Comparison of ENCODE assay signal across 24 mouse cellular contexts in genomic region chr16:30995446-30995845, GRCm38 (mm10).
DNase-seq lines count a peak whose midpoint lies in the region; ATAC-seq lines count a peak whose summit lies in the region.
"Had no signal": no experiment of that assay in that cellular context is flagged by ENCODE, and none has a peak within 500 bp of the region (broad histone marks: within the 10 kb centered on the region; RNA-seq: fewer than 3 reads in every experiment).

No protein-coding gene starts in this region.

- no peak for DNase-seq in hindbrain, embryonic 10.5 days (ENCODE audit: low spot score)
- no peak for DNase-seq in hindbrain, embryonic 14.5 days (ENCODE audit: low spot score)
- peak; percentile 38 for DNase-seq in right cerebral cortex, adult 18-20 months
- DNase-seq in right cerebral cortex, postnatal 36 days (ENCODE audit: low spot score in 2 of 2): no peak
- DNase-seq in T-cell, adult 2 months (ENCODE audit: low spot score): no peak
- no peak for DNase-seq in ovary, postnatal 36 days (ENCODE audit: low spot score)
- DNase-seq: adrenal gland, adult 8-10 months; B cell, adult 2 months; cerebellum, adult 9-10 months; cerebellum, postnatal 36 days; gastrocnemius, postnatal 25 days; heart, postnatal 14 days; kidney, adult 9 months; lung, adult 2 months; lung, postnatal 14 days had no signal

- H3K4me1 ChIP-seq in hindbrain, embryonic 10.5 days (replicated peaks): peaks cover 46% of the 10 kb centered on the region
- H3K4me1 ChIP-seq in hindbrain, embryonic 14.5 days (replicated peaks; ENCODE audit: control insufficient read depth, insufficient read depth, low read length): peaks cover 14% of the 10 kb centered on the region

- WGBS in hindbrain, embryonic 10.5 days: 94% methylated on average over 5 of the region's 5 CpGs
- whole genome bisulfite sequencing in hindbrain, embryonic 14.5 days: 85% methylated on average over 5 of the region's 5 CpGs

- no peak overlapping the region for H3K4me2 ChIP-seq in hindbrain, embryonic 14.5 days (replicated peaks)
- H3K4me2 ChIP-seq: forebrain, embryonic 13.5 days; heart, embryonic 12.5 days; limb, embryonic 13.5 days; liver, embryonic 12.5 days; midbrain, embryonic 11.5 days had no signal

- no peak overlapping the region for H3K4me3 ChIP-seq in hindbrain, embryonic 10.5 days
- H3K4me3 ChIP-seq in hindbrain, embryonic 14.5 days (replicated peaks; ENCODE audit: low read length): no peak overlapping the region
- H3K4me3 ChIP-seq: forebrain, embryonic 13.5 days; heart, embryonic 12.5 days; limb, embryonic 13.5 days; liver, embryonic 12.5 days had no signal

- no peaks in the 10 kb centered on the region for H3K27me3 ChIP-seq in hindbrain, embryonic 10.5 days (ENCODE audit: insufficient read depth, poor library complexity, severe bottlenecking)
- H3K27me3 ChIP-seq in hindbrain, embryonic 14.5 days (ENCODE audit: control insufficient read depth, insufficient read depth, low read length): no peaks in the 10 kb centered on the region
- H3K27me3 ChIP-seq: forebrain, embryonic 13.5 days; heart, embryonic 12.5 days; limb, embryonic 13.5 days; liver, embryonic 12.5 days had no signal

- ATAC-seq in hindbrain, embryonic 14.5 days (ENCODE audit: low FRiP score): no peak
- ATAC-seq in activated CD4-positive, CD25-positive, alpha-beta regulatory T cell, adult 4 months: peak; percentile 68
- ATAC-seq: forebrain, embryonic 13.5 days; hindbrain, postnatal 0 days; intestine, postnatal 0 days; midbrain, embryonic 16.5 days had no signal

- no peaks in the 10 kb centered on the region for H3K9me3 ChIP-seq in hindbrain, embryonic 10.5 days
- no peaks in the 10 kb centered on the region for H3K9me3 ChIP-seq in hindbrain, embryonic 14.5 days (ENCODE audit: control insufficient read depth, low read length)
- H3K9me3 ChIP-seq: forebrain, embryonic 13.5 days; heart, embryonic 12.5 days; limb, embryonic 13.5 days; liver, embryonic 12.5 days had no signal

- H3K27ac ChIP-seq in hindbrain, embryonic 10.5 days: 0 out of 2 replicates have a peak overlapping the region, but pooled peaks have one; percentile 8
- no peak overlapping the region for H3K27ac ChIP-seq in hindbrain, embryonic 14.5 days
- H3K27ac ChIP-seq: forebrain, embryonic 13.5 days; hindbrain, postnatal 0 days; limb, embryonic 13.5 days had no signal

- no peaks in the 10 kb centered on the region for H3K36me3 ChIP-seq in hindbrain, embryonic 10.5 days
- no peaks in the 10 kb centered on the region for H3K36me3 ChIP-seq in hindbrain, embryonic 14.5 days (replicated peaks; ENCODE audit: control insufficient read depth, insufficient read depth)
- H3K36me3 ChIP-seq: heart, embryonic 12.5 days; limb, embryonic 13.5 days; liver, embryonic 12.5 days had no signal

- H3K9ac ChIP-seq in hindbrain, embryonic 14.5 days: no peak overlapping the region
- H3K9ac ChIP-seq: forebrain, embryonic 13.5 days; heart, embryonic 12.5 days; limb, embryonic 13.5 days; liver, embryonic 12.5 days had no signal
